9 mouse cellular contexts compared by ENCODE assay signal in the genomic region with DNA sequence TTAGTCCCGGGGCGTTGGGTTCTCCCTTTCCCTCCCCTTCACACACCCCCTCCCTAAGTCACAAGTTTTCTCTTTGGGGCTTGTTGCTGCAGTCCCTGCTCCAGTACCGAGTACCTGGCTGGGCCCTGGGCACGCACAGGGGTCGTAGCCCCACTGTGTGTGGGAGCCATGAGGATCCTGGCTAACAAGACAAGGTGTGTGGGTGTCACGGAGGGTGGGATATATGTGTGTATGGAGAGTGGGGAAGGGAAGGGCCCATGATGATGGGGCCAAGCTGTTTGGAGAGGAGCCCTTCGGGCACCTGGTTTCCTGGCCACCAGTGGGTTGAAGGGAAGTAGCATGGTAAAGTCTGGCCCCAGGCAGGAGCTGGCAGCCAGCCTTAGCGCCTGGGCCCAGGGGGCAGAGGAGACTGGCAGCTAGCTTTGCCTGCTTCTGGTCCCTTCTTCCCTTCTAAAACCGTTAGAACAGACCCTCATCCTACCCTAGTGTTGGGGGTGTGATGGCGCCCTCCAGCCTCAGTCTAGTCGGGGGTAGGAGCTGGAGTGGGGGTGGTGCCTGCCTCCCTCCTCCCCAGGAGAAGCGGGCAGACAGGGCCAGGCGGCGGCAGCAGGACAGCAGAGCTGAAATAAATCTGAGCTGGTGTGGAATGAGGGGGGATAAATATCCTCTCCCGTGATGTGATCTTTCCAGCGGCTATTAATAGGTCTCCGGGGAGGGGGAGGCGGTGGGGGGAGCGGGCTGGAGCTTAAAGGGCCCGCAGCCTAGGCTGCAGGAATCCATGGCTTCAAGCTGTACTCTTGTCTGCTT. TPM values are rescaled to one million over a fixed set of nuclear protein-coding genes. Genes with fewer than 3 reads are reported as not detected.
DNase-seq lines count a peak whose midpoint lies in the region; ATAC-seq lines count a peak whose summit lies in the region.
"Had no signal": no experiment of that assay in that cellular context is flagged by ENCODE, and none has a peak within 500 bp of the region (broad histone marks: within the 10 kb centered on the region; RNA-seq: fewer than 3 reads in every experiment).

No protein-coding gene starts in this region.

- peak overlapping the region; percentile 89 for H3K27ac ChIP-seq in forebrain, embryonic 15.5 days (replicated peaks)
- peak overlapping the region; percentile 83 for H3K27ac ChIP-seq in hindbrain, embryonic 14.5 days
- no peak overlapping the region for H3K27ac ChIP-seq in liver, embryonic 15.5 days (replicated peaks)
- H3K27ac ChIP-seq in stomach, embryonic 14.5 days (ENCODE audit: low read length) = peak overlapping the region; percentile 92

- H3K4me2 ChIP-seq in forebrain, embryonic 15.5 days (replicated peaks) = peak overlapping the region; percentile 86
- H3K4me2 ChIP-seq in hindbrain, embryonic 14.5 days (replicated peaks) = peak overlapping the region; percentile 79
- H3K4me2 ChIP-seq in liver, embryonic 15.5 days = peak overlapping the region; percentile 67
- peak overlapping the region; percentile 91 for H3K4me2 ChIP-seq in stomach, embryonic 14.5 days (replicated peaks; ENCODE audit: low read depth, low read length)

- intact Hi-C loops in heart, postnatal 25 days (cut with DNase I) = loop anchor here (1.0 to 5.0 kb wide), 2 partner anchors 19 to 153 kb away; no protein-coding TSS in a partner anchor

- no peaks in the 10 kb centered on the region for H3K27me3 ChIP-seq in forebrain, embryonic 15.5 days
- H3K27me3 ChIP-seq in hindbrain, embryonic 14.5 days (ENCODE audit: control insufficient read depth, insufficient read depth, low read length) = no peaks in the 10 kb centered on the region
- H3K27me3 ChIP-seq in liver, embryonic 15.5 days = peaks cover 43% of the 10 kb centered on the region
- H3K27me3 ChIP-seq in stomach, embryonic 14.5 days (ENCODE audit: control insufficient read depth, insufficient read depth, low read length) = no peaks in the 10 kb centered on the region

- WGBS in forebrain, embryonic 15.5 days = 7% methylated on average over 20 of the region's 20 CpGs
- WGBS in hindbrain, embryonic 14.5 days = 7% methylated on average over 19 of the region's 20 CpGs
- 45% methylated on average over 20 of the region's 20 CpGs for WGBS in liver, embryonic 15.5 days (ENCODE audit: insufficient replicate concordance)
- 8% methylated on average over 20 of the region's 20 CpGs for WGBS in stomach, embryonic 14.5 days

- peak; percentile 78 to 82 for DNase-seq in heart, adult 18-20 months
- no peak for DNase-seq in heart, postnatal 25 days (ENCODE audit: low spot score)
- DNase-seq in adrenal gland, postnatal 10 days = peak; percentile 67
- no peak for DNase-seq in hindbrain, embryonic 14.5 days (ENCODE audit: low spot score)
- DNase-seq in frontal cortex, postnatal 36 days (ENCODE audit: low spot score in 2 of 2) = no peak

- peaks cover 71% of the 10 kb centered on the region for H3K4me1 ChIP-seq in forebrain, embryonic 15.5 days
- H3K4me1 ChIP-seq in hindbrain, embryonic 14.5 days (replicated peaks; ENCODE audit: control insufficient read depth, insufficient read depth, low read length) = peaks cover 58% of the 10 kb centered on the region
- peaks cover 60% of the 10 kb centered on the region for H3K4me1 ChIP-seq in liver, embryonic 15.5 days (replicated peaks)
- peaks cover 60% of the 10 kb centered on the region for H3K4me1 ChIP-seq in stomach, embryonic 14.5 days (ENCODE audit: control insufficient read depth, insufficient read depth, low read length)

- H3K36me3 ChIP-seq in forebrain, embryonic 15.5 days = peaks cover 17% of the 10 kb centered on the region; the same call in 1 of the 2 replicates
- peaks cover 16% of the 10 kb centered on the region for H3K36me3 ChIP-seq in hindbrain, embryonic 14.5 days (replicated peaks; ENCODE audit: control insufficient read depth, insufficient read depth)
- no peaks in the 10 kb centered on the region for H3K36me3 ChIP-seq in liver, embryonic 15.5 days (replicated peaks)
- H3K36me3 ChIP-seq in stomach, embryonic 14.5 days (ENCODE audit: control insufficient read depth, insufficient read depth, low read length) = peaks cover 26% of the 10 kb centered on the region

- no peak for ATAC-seq in forebrain, embryonic 15.5 days (replicated peaks)
- ATAC-seq in hindbrain, embryonic 14.5 days (ENCODE audit: low FRiP score) = peak; percentile 44
- no peak for ATAC-seq in liver, embryonic 15.5 days (ENCODE audit: insufficient read depth)
- ATAC-seq in stomach, embryonic 14.5 days (ENCODE audit: insufficient number of reproducible peaks, insufficient read depth, low FRiP score, low read depth) = no peak

- peak overlapping the region; percentile 41 for H3K9ac ChIP-seq in forebrain, embryonic 15.5 days (replicated peaks)
- H3K9ac ChIP-seq in hindbrain, embryonic 14.5 days = peak overlapping the region; percentile 59
- H3K9ac ChIP-seq in liver, embryonic 15.5 days = no peak overlapping the region
- H3K9ac ChIP-seq in stomach, embryonic 14.5 days (replicated peaks; ENCODE audit: low read depth, low read length) = peak overlapping the region; percentile 37

- no peaks in the 10 kb centered on the region for H3K9me3 ChIP-seq in forebrain, embryonic 15.5 days
- no peaks in the 10 kb centered on the region for H3K9me3 ChIP-seq in hindbrain, embryonic 14.5 days (ENCODE audit: control insufficient read depth, low read length)
- no peaks in the 10 kb centered on the region for H3K9me3 ChIP-seq in liver, embryonic 15.5 days (replicated peaks)
- H3K9me3 ChIP-seq in stomach, embryonic 14.5 days (ENCODE audit: control insufficient read depth, low read depth, low read length) = no peaks in the 10 kb centered on the region

- peak overlapping the region; percentile 45 for H3K4me3 ChIP-seq in forebrain, embryonic 15.5 days
- peak overlapping the region; percentile 32 for H3K4me3 ChIP-seq in hindbrain, embryonic 14.5 days (replicated peaks; ENCODE audit: low read length)
- 0 out of 2 replicates have a peak overlapping the region, but pooled peaks have one; percentile 40 for H3K4me3 ChIP-seq in liver, embryonic 15.5 days (replicated peaks)
- H3K4me3 ChIP-seq in stomach, embryonic 14.5 days (ENCODE audit: low read depth, low read length) = peak overlapping the region; percentile 39

RNA-seq across cellular contexts. Expression of a gene that starts 16.9 kb away (rescaled TPM):
- total RNA-seq in heart, adult 18-20 months (2021) = 10 to 100 TPM; 36.2 to 41.7 TPM
- 10 to 100 TPM; 44.9 to 57.6 TPM for total RNA-seq in heart, postnatal 25 days (2021)
- 10 to 100 TPM; 64.6 to 72.6 TPM for total RNA-seq in adrenal gland, postnatal 10 days (2021)
- polyA plus RNA-seq in forebrain, embryonic 15.5 days (2015; fragmentation: Nextera tagmentation; extraction: Ambion mirVana) = 13.6 and 14.4 TPM in 2 replicates
- polyA plus RNA-seq in hindbrain, embryonic 14.5 days (2014; fragmentation: Nextera tagmentation; extraction: Ambion mirVana) = 11.6 and 13.5 TPM in 2 replicates
- polyA plus RNA-seq in liver, embryonic 15.5 days (2015; fragmentation: Nextera tagmentation; extraction: Ambion mirVana) = 1.9 and 2.3 TPM in 2 replicates
- 15.4 and 16.3 TPM in 2 replicates for polyA plus RNA-seq in stomach, embryonic 14.5 days (2014; fragmentation: Nextera tagmentation; extraction: Ambion mirVana)

RNA-seq across cellular contexts. Expression of a gene that starts 44.8 kb away (rescaled TPM):
- total RNA-seq in heart, adult 18-20 months (2021) = not detected
- not detected for total RNA-seq in heart, postnatal 25 days (2021)
- total RNA-seq in adrenal gland, postnatal 10 days (2021) = not detected
- polyA plus RNA-seq in forebrain, embryonic 15.5 days (2015; fragmentation: Nextera tagmentation; extraction: Ambion mirVana) = not detected in 2 replicates
- polyA plus RNA-seq in hindbrain, embryonic 14.5 days (2014; fragmentation: Nextera tagmentation; extraction: Ambion mirVana) = not detected in 2 replicates
- not detected in 2 replicates for polyA plus RNA-seq in liver, embryonic 15.5 days (2015; fragmentation: Nextera tagmentation; extraction: Ambion mirVana)
- 25.9 and 26.4 TPM in 2 replicates for polyA plus RNA-seq in stomach, embryonic 14.5 days (2014; fragmentation: Nextera tagmentation; extraction: Ambion mirVana)
- total RNA-seq: MEL had no signal

RNA-seq across cellular contexts. Expression of a gene that starts 58.6 kb away (rescaled TPM):
- not detected for total RNA-seq in heart, adult 18-20 months (2021)
- not detected for total RNA-seq in heart, postnatal 25 days (2021)
- total RNA-seq in adrenal gland, postnatal 10 days (2021) = not detected
- not detected in 2 replicates for polyA plus RNA-seq in forebrain, embryonic 15.5 days (2015; fragmentation: Nextera tagmentation; extraction: Ambion mirVana)
- polyA plus RNA-seq in hindbrain, embryonic 14.5 days (2014; fragmentation: Nextera tagmentation; extraction: Ambion mirVana) = not detected in 2 replicates
- 0.06 TPM in 1 of 2 replicates, not detected in the other for polyA plus RNA-seq in liver, embryonic 15.5 days (2015; fragmentation: Nextera tagmentation; extraction: Ambion mirVana)
- polyA plus RNA-seq in stomach, embryonic 14.5 days (2014; fragmentation: Nextera tagmentation; extraction: Ambion mirVana) = not detected in 2 replicates

Comparison
In these comparisons a context has a peak if more than half of its experiments do, and no peak if none do; other contexts are left out.
1. DNase-seq: peak in heart, adult 18-20 months (2 of 2) and adrenal gland, postnatal 10 days (single experiment); none in heart, postnatal 25 days (single experiment), hindbrain, embryonic 14.5 days (single experiment) and frontal cortex, postnatal 36 days (0 of 2).
2. RNA of a gene that starts 44.8 kb away (polyA plus RNA-seq): 25.9 to 26.4 TPM in stomach, embryonic 14.5 days; not detected in forebrain, embryonic 15.5 days, not detected in hindbrain, embryonic 14.5 days and not detected in liver, embryonic 15.5 days; every median in the first group is over 10 times any median in the second.
3. Peak in every context shown above with its lines, with median percentiles within 50 percentile points of each other: H3K4me2 ChIP-seq and H3K4me3 ChIP-seq.